Mouse (Mus musculus) kidney, embryonic 16.5 days (tissue): ENCODE data around the gene Nup205. TPM values are rescaled to one million over a fixed set of nuclear protein-coding genes. Genes with fewer than 3 reads are reported as not detected.

Source experiments
- ATAC-seq: fragments of 200-750 bp; cut with Nextera tagmentation; 2 replicates; pipeline ENCODE4 v1.8.0; 2017; ENCODE audit warnings: moderate TSS enrichment; ENCODE audit not compliant: low FRiP score, low TSS enrichment
- H3K27ac ChIP-seq: fragments of 300-500 bp; sonication (generic); 2 replicates; pipeline ENCODE4 v1.5.1; 2014; ENCODE audit warnings: low read length
- H3K27me3 ChIP-seq: fragments of 300-500 bp; sonication (generic); 2 replicates; pipeline ENCODE4 v1.6.1; 2014; ENCODE audit warnings: low read length, control low read depth, mixed read lengths; ENCODE audit not compliant: insufficient read depth
- H3K36me3 ChIP-seq: fragments of 300-500 bp; sonication (generic); 2 replicates; pipeline ENCODE4 v1.6.1; 2014; ENCODE audit warnings: low read length, control low read depth, mixed read lengths; ENCODE audit not compliant: insufficient read depth
- H3K4me1 ChIP-seq: fragments of 300-500 bp; sonication (generic); 2 replicates; pipeline ENCODE4 v1.6.1; 2014; ENCODE audit warnings: low read length, control low read depth, mixed read lengths; ENCODE audit not compliant: insufficient read depth
- H3K4me2 ChIP-seq: fragments of 300-500 bp; sonication (generic); replicated peaks from 2 replicates; pipeline ENCODE4 v1.6.1; 2014; ENCODE audit warnings: low read depth, low read length
- H3K4me3 ChIP-seq: fragments of 300-500 bp; sonication (generic); 2 replicates; pipeline ENCODE4 v1.5.1; 2014; ENCODE audit warnings: mild to moderate bottlenecking, low read length
- H3K9ac ChIP-seq: fragments of 300-500 bp; sonication (generic); replicated peaks from 2 replicates; pipeline ENCODE4 v1.6.1; 2014; ENCODE audit warnings: low read length
- H3K9me3 ChIP-seq: fragments of 300-500 bp; sonication (generic); 2 replicates; pipeline ENCODE4 v1.6.1; 2016; ENCODE audit warnings: low read length, control low read depth
- WGBS: fragments of 180-500 bp; shearing (Covaris S2); extraction: QIAGEN DNeasy Blood & Tissue Kit; methylation state at CpG from one replicate; pipeline ENCODE4 v1.1.7; 2014; 5-methylcytosine and 5-hydroxymethylcytosine counted together
- polyA plus RNA-seq: library from polyadenylated mRNA; unstranded; fragments of >200 nt; fragmentation: Nextera tagmentation; extraction: Ambion mirVana; gene quantifications from 2 replicates; pipeline ENCODE4 v1.2.1, GENCODE M21; 2015

Nup205 gene
- polyA plus RNA-seq, 1 experiment from 2014 or later = 36.6 TPM

DNA sequence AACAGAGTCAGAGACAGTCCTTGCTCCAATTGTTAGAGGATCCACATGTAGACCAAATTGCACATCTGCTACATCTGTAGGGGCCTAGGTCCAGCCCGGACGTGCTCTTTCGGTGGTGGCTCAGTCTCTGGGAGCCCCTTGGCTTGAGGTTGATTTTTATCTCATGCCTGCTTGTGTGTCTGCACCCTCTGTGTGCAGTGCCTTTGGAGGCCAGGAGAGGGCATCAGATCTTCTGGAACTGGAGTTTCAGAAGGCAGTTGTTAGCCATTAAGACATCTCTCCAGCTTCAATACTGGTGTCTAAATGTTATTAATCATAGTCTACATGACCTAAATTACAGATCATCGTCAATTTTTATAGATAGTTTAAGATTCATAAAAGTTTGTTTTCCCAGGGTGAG is 66.0 kb downstream of the Nup205 start:
- H3K27me3 ChIP-seq = no peaks in the 10 kb centered on the region
- H3K36me3 ChIP-seq = peaks cover 65% of the 10 kb centered on the region
- no peak for ATAC-seq
- no peak overlapping the region for H3K4me3 ChIP-seq
- no peak overlapping the region for H3K27ac ChIP-seq
- peaks cover 4% of the 10 kb centered on the region for H3K9me3 ChIP-seq
- H3K4me1 ChIP-seq = no peaks in the 10 kb centered on the region
- H3K4me2 ChIP-seq = no peak overlapping the region
- no peak overlapping the region for H3K9ac ChIP-seq
- 95% methylated on average over 4 of the region's 4 CpGs for WGBS

DNA sequence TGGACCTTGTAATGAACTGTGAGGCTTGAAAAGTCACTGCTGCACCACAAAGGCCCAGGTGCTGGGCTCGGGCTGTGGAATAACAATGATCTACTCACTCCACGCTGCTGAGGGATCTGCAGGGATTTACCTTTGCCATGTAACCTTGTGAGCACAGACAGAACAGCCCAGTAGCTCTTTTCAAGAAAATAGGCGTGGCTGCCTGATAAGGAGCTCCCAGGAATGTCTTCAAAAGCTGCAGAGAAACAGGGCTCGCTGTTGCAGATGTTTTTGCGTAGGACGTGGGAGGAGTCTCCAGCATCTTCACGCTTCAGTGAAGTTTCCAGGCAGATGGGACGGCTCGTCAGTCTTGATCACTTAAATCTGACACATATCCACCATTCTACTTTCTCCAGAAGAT is 66.8 kb downstream of the Nup205 start:
- no peak overlapping the region for H3K27ac ChIP-seq
- no peaks in the 10 kb centered on the region for H3K27me3 ChIP-seq
- WGBS = 70% methylated on average over 9 of the region's 9 CpGs
- H3K4me1 ChIP-seq = no peaks in the 10 kb centered on the region
- peaks cover 61% of the 10 kb centered on the region for H3K36me3 ChIP-seq
- no peak overlapping the region for H3K9ac ChIP-seq
- ATAC-seq = no peak
- peaks cover 4% of the 10 kb centered on the region for H3K9me3 ChIP-seq
- H3K4me3 ChIP-seq = no peak overlapping the region
- H3K4me2 ChIP-seq = no peak overlapping the region

DNA sequence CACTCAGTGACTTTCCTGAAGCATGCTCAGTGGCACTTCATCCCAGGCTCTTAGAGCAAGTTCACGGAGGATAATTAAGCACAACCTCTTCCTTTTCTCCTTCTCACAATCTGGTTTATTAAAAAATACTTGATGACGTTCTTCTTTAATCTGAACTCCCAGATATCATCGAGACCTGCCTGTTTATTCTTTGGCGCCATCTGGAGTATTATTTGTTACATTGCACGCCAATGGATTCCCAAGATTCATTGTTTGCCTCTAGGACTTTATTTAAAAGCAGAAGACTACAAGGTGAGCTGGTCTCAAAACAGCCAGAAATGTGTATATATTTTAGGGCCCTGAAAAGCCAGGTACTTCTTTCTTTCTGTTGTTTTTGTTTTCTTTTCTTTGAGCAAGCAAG is 67.9 kb downstream of the Nup205 start:
- no peak overlapping the region for H3K9ac ChIP-seq
- ATAC-seq = no peak
- H3K36me3 ChIP-seq = peaks cover 53% of the 10 kb centered on the region
- H3K9me3 ChIP-seq = peaks cover 4% of the 10 kb centered on the region
- H3K4me1 ChIP-seq = no peaks in the 10 kb centered on the region
- H3K4me2 ChIP-seq = no peak overlapping the region
- H3K4me3 ChIP-seq = no peak overlapping the region
- WGBS = 58% methylated on average over 5 of the region's 5 CpGs
- H3K27me3 ChIP-seq = no peaks in the 10 kb centered on the region
- no peak overlapping the region for H3K27ac ChIP-seq

GRCm38 (mm10) chr6:35251807-35252476 is 74.7 kb downstream of the Nup205 start:
- ATAC-seq = peak; percentile 32
- WGBS = 65% methylated on average over 17 of the region's 17 CpGs
- H3K9me3 ChIP-seq = no peaks in the 10 kb centered on the region
- no peak overlapping the region for H3K27ac ChIP-seq
- peak overlapping the region; percentile 86 for H3K4me3 ChIP-seq
- H3K27me3 ChIP-seq = no peaks in the 10 kb centered on the region
- H3K4me1 ChIP-seq = peaks cover 39% of the 10 kb centered on the region
- H3K9ac ChIP-seq = peak overlapping the region; percentile 79
- H3K36me3 ChIP-seq = no peaks in the 10 kb centered on the region
- H3K4me2 ChIP-seq = peak overlapping the region; percentile 83

- under 1% methylated on average over 60 of the region's 60 CpGs for WGBS
Observed at GRCm38 (mm10) chr6:35252477-35253346, 75.5 kb downstream of the Nup205 start.

DNA sequence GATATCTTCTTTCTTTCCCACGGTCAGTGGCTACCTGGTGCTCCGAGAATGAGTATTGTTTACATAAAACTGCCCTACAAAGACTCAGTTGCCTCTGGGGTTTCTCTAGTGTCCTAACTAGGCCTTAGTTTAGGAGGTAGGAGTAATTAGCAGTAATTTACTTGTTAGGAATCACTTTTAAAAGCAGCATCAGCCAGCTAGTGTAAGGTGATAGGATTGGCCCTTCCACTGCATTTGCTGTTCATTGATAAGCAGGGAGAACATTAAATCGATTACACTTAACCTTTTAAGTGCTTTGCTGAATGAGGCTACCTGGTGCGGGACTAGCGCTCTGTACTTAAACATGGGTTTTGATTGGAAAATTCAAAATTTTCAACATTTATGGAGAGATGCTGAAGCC is 76.3 kb downstream of the Nup205 start:
- no peak for ATAC-seq
- no peaks in the 10 kb centered on the region for H3K27me3 ChIP-seq
- peak overlapping the region; percentile 76; the same call in 1 of the 2 replicates for H3K27ac ChIP-seq
- peak overlapping the region; percentile 83 for H3K4me2 ChIP-seq
- H3K4me3 ChIP-seq = peak overlapping the region; percentile 86
- H3K36me3 ChIP-seq = no peaks in the 10 kb centered on the region
- peaks cover 43% of the 10 kb centered on the region for H3K4me1 ChIP-seq
- WGBS = 38% methylated on average over 5 of the region's 5 CpGs
- peak overlapping the region; percentile 79 for H3K9ac ChIP-seq
- H3K9me3 ChIP-seq = no peaks in the 10 kb centered on the region

More at GRCm38 (mm10) chr6:35252477-35253346, 75.5 kb downstream of the Nup205 start:
- Histone ChIP-seq H3K9ac (peak overlapping the region; percentile 79), H3K27ac (peak overlapping the region; percentile 76), H3K9me3 (no peaks in the 10 kb centered on the region), H3K4me1 (peaks cover 42% of the 10 kb centered on the region), H3K4me3 (peak overlapping the region; percentile 86), H3K36me3 (no peaks in the 10 kb centered on the region), H3K4me2 (peak overlapping the region; percentile 83), H3K27me3 (no peaks in the 10 kb centered on the region)
- peak; percentile 93 for ATAC-seq

- Histone ChIP-seq H3K27ac (no peak overlapping the region), H3K36me3 (no peaks in the 10 kb centered on the region), H3K9me3 (no peaks in the 10 kb centered on the region), H3K9ac (peak overlapping the region; percentile 79), H3K4me1 (peaks cover 43% of the 10 kb centered on the region), H3K4me3 (peak overlapping the region; percentile 86), H3K27me3 (no peaks in the 10 kb centered on the region), H3K4me2 (peak overlapping the region; percentile 83)
- no peak for ATAC-seq
- 47% methylated on average over 9 of the region's 9 CpGs for WGBS
Observed at GRCm38 (mm10) chr6:35254136-35254904, 77.1 kb downstream of the Nup205 start.

GRCm38 (mm10) chr6:35255017-35255416 is 77.8 kb downstream of the Nup205 start:
- H3K9me3 ChIP-seq = no peaks in the 10 kb centered on the region
- 0 out of 2 replicates have a peak overlapping the region, but pooled peaks have one; percentile 86 for H3K4me3 ChIP-seq
- ATAC-seq = no peak
- 78% methylated on average over 12 of the region's 12 CpGs for WGBS
- H3K4me1 ChIP-seq = peaks cover 43% of the 10 kb centered on the region
- peak overlapping the region; percentile 83 for H3K4me2 ChIP-seq
- H3K36me3 ChIP-seq = no peaks in the 10 kb centered on the region
- peak overlapping the region; percentile 47 for H3K9ac ChIP-seq
- no peaks in the 10 kb centered on the region for H3K27me3 ChIP-seq
- no peak overlapping the region for H3K27ac ChIP-seq

- no peak overlapping the region for H3K27ac ChIP-seq
- H3K27me3 ChIP-seq = no peaks in the 10 kb centered on the region
- no peak overlapping the region for H3K4me3 ChIP-seq
- peaks cover 4% of the 10 kb centered on the region; the same call in 1 of the 2 replicates for H3K36me3 ChIP-seq
- 63% methylated on average over 7 of the region's 7 CpGs for WGBS
- no peak for ATAC-seq
- no peak overlapping the region for H3K9ac ChIP-seq
- no peaks in the 10 kb centered on the region for H3K9me3 ChIP-seq
- H3K4me2 ChIP-seq = no peak overlapping the region
- H3K4me1 ChIP-seq = peaks cover 43% of the 10 kb centered on the region
Observed at GRCm38 (mm10) chr6:35256691-35257090, 79.5 kb downstream of the Nup205 start.
